Mouse (Mus musculus): Measurements from ENCODE around the gene Myl7. TPM values are rescaled to one million over a fixed set of nuclear protein-coding genes. Genes with fewer than 3 reads are reported as not detected.

The Myl7 gene
- total and polyA plus RNA-seq, 2 experiments from 2014 or later, result not detected

DNA sequence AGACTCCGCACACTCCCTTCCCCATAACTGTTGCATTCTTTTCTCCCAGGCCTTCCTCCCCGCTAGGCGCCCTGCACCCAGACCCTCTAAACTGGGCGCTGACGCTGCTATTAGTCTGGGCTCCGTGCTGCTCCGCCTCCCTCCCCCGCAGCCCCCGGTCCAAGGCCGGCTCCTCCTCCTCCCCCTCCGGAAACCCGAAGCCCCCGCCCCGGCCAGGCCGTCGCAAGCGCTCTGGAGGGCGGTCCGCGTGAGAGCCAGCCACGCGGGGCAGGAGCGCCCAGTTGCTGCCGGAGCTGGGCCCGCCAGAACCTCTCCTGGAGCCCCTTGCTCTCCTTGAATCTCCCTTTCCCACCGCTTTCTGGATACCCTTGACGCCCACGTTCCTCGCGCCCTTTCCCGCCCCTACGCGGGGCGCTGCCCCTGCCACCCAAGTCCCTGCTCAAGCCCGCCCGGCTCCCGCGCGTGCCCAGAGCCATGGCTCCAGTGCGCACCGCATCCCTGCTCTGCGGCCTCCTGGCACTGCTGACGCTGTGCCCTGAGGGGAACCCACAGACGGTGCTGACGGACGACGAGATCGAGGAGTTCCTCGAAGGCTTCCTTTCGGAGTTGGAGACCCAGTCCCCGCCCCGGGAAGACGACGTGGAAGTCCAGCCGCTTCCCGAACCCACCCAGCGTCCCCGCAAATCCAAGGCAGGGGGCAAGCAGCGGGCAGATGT is 36.7 kb downstream of the Myl7 start, which contains the start of gene Aebp1:
Gene Aebp1, plus strand, starts transcription at position 270 of the 716 bp plus-strand sequence.
- Histone ChIP-seq H3K4me2 (ENCODE audit: low read depth, low read length) (peak within 1 kb of the TSS; percentile 50), H3K9ac (replicated peaks; ENCODE audit: low read length) (peak within 1 kb of the TSS; percentile 37; the same call in 1 of the 2 replicates), H3K36me3 (ENCODE audit: insufficient read depth, low read length) (no peaks in the 10 kb centered on the region), H3K9me3 (ENCODE audit: low read length) (no peaks in the 10 kb centered on the region), H3K4me3 (ENCODE audit: low read length) (peak within 1 kb of the TSS; percentile 33), H3K27ac (no peak within 1 kb of the TSS), H3K4me1 (ENCODE audit: insufficient read depth, low read length) (0 out of 2 replicates have a peak, but pooled peaks cover 3% of the 10 kb centered on the region), H3K27me3 (ENCODE audit: insufficient read depth, low read length) (peaks cover 6% of the 10 kb centered on the region; the same call in 1 of the 2 replicates)
- WGBS, result 5% methylated on average over 58 of the region's 59 CpGs
- TF ChIP-seq CTCF (IDR thresholded peaks at IDR 0.05; ENCODE audit: low read depth), result no peak
- ATAC-seq (peak; percentile 55; the same call in 1 of the 2 replicates), DNase-seq (ENCODE audit: low spot score) (peak; percentile 11)

DNA sequence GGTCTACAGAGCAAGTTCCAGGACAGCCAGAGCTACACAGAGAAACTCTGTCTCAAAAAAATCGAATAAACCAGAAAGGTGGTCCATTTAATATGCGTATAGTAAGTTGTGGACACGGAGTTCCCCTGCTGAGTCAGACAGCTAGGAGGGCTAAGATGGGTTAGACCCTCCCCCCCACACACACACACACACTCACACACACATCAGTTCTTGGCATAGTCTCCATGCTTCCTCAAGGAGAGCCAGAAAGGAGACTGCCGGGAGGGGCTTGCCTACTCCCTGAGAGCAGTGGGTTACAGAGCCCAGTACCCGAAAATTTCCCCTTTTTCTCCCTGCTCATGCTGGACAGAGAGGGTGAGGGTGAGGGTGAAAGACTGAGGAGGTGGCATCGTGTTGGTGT is 37.9 kb downstream of the Myl7 start:
- 44% methylated on average over 6 of the region's 6 CpGs for WGBS

DNA sequence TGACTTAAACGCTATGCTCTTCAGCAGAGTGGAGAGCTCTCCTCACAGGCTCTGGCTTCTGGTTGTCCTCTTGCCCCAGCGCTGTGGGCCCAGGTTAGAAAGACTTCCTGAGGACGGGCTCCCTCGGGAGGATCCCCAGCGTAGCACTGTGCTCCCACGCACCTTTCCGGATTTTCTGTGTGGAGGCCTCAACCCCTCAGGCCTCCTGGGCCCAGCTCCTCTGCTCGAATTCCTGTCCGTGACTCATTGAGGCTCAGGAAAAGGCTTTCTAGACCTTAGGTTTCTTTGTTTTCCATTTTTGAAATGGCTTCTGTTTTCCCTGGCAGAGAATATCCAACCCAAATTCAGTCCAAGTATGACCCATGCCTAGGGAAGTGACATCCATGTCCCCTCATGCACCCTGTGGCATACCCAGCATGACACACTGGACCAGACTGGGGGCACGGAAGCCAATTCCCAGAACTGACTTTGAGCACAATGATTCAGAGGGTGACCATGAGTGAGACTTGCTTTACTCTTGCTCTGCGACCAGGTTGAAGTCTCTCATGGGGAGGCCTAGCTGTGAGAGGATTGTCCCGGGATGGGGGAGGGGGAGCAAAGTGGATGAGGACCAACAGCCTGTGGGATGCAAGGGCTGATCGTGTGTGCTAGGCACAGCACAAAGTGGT is 38.6 kb downstream of the Myl7 start:
- DNase-seq (ENCODE audit: low spot score), result no peak
- Histone ChIP-seq H3K9me3 (ENCODE audit: low read length) (no peaks in the 10 kb centered on the region), H3K27ac (no peak overlapping the region), H3K9ac (replicated peaks; ENCODE audit: low read length) (no peak overlapping the region), H3K4me2 (ENCODE audit: low read depth, low read length) (no peak overlapping the region), H3K4me1 (ENCODE audit: insufficient read depth, low read length) (peaks cover 9% of the 10 kb centered on the region; the same call in 1 of the 2 replicates), H3K27me3 (ENCODE audit: insufficient read depth, low read length) (peaks cover 6% of the 10 kb centered on the region; the same call in 1 of the 2 replicates), H3K4me3 (ENCODE audit: low read length) (no peak overlapping the region), H3K36me3 (ENCODE audit: insufficient read depth, low read length) (no peaks in the 10 kb centered on the region)
- 89% methylated on average over 13 of the region's 13 CpGs for WGBS
- ATAC-seq, result no peak
- no peak for TF ChIP-seq CTCF (IDR thresholded peaks at IDR 0.05; ENCODE audit: low read depth)

More for the DNA sequence above, 37.9 kb downstream of the Myl7 start:
- Histone ChIP-seq H3K27ac (no peak overlapping the region), H3K4me3 (ENCODE audit: low read length) (no peak overlapping the region), H3K9me3 (ENCODE audit: low read length) (no peaks in the 10 kb centered on the region), H3K9ac (replicated peaks; ENCODE audit: low read length) (no peak overlapping the region), H3K4me1 (ENCODE audit: insufficient read depth, low read length) (peaks cover 9% of the 10 kb centered on the region; the same call in 1 of the 2 replicates), H3K4me2 (ENCODE audit: low read depth, low read length) (no peak overlapping the region), H3K27me3 (ENCODE audit: insufficient read depth, low read length) (peaks cover 6% of the 10 kb centered on the region; the same call in 1 of the 2 replicates), H3K36me3 (ENCODE audit: insufficient read depth, low read length) (no peaks in the 10 kb centered on the region)
- TF ChIP-seq CTCF (IDR thresholded peaks at IDR 0.05; ENCODE audit: low read depth), result no peak
- ATAC-seq, result no peak
- DNase-seq (ENCODE audit: low spot score), result no peak

DNA sequence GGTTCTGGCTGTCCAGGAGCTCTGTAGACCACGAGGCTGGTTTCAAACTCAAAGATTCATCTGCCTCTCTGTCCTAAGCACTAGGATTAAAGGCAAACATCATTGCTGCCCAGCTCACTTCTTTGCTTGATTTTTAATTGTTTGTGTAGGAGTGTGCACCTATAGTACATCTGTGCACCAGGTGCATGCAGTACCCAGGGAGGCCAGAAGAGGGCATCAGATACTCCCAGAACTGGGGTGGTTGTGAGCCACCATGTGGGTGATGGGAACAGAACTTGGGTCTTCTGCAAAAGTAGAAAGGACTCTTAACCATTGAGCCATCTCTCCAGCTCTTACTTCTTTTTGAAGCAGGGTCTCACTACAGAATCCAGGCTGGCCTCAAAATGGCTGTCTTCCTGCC is 39.9 kb downstream of the Myl7 start:
- H3K4me1 ChIP-seq (ENCODE audit: insufficient read depth, low read length), result peaks cover 9% of the 10 kb centered on the region; the same call in 1 of the 2 replicates
- H3K4me2 ChIP-seq (ENCODE audit: low read depth, low read length), result no peak overlapping the region
- WGBS, result 74% methylated on average over 1 of the region's 1 CpGs
- peaks cover 6% of the 10 kb centered on the region; the same call in 1 of the 2 replicates for H3K27me3 ChIP-seq (ENCODE audit: insufficient read depth, low read length)
- H3K4me3 ChIP-seq (ENCODE audit: low read length), result no peak overlapping the region
- no peak for ATAC-seq
- no peak for DNase-seq (ENCODE audit: low spot score)
- TF ChIP-seq CTCF (IDR thresholded peaks at IDR 0.05; ENCODE audit: low read depth), result peak; percentile 27; the same call in 1 of the 2 replicates
- no peaks in the 10 kb centered on the region for H3K36me3 ChIP-seq (ENCODE audit: insufficient read depth, low read length)
- no peak overlapping the region for H3K9ac ChIP-seq (replicated peaks; ENCODE audit: low read length)
- H3K9me3 ChIP-seq (ENCODE audit: low read length), result no peaks in the 10 kb centered on the region
- H3K27ac ChIP-seq, result no peak overlapping the region

DNA sequence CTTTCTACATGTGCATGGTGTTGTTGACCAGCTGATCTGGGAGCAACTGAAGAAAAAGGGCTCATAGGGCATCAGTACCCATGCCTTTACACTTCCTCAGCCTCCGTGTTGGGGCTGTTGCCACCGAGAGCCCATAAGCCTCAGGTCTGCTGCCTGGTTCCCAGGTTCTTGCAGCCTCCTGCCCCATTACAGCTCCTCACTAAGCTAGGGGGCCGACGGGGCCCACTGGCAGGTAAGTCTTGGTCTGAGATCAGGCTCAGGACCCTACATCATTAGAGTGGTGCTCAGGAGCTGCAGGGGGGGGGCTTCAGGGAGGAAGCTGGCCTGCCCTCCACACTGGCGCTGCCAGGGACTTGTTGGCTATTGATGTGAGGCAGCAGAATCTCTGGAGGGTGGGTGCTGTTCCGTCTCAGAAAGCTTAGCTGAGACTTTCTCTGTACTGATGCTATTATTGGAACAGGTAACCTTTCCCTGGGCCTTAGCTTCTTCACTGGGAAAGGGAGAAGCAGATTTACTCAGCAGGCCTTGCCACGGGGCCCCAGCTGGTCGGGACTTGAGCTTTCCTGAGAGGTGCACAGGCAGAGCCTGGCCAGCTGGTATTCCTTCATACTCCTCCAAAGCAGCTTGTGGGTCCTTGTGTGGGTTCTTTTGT is 42.0 kb downstream of the Myl7 start:
- H3K9ac ChIP-seq (replicated peaks; ENCODE audit: low read length), result no peak overlapping the region
- 77% methylated on average over 8 of the region's 8 CpGs for WGBS
- no peak for TF ChIP-seq CTCF (IDR thresholded peaks at IDR 0.05; ENCODE audit: low read depth)

DNA sequence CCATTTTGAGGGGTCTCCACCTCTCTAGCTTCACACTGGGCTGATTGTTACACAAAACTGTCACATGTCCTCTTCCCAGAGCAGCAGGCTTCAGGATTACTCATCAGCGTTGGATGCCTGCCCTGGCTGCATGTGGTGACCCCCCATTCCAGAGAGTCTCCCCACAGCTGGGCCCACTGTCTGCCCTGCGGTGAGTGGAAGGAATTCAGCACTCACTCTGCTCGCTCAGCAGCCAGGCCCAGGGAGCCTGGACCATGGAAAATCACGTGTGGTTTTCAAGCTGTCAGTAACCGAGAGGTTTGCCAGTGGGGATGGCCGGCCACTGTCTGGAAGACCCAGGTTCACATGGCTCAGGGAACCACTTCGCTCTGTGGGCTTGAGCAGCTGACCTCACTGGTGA is 42.7 kb downstream of the Myl7 start:
- peak overlapping the region; percentile 33; the same call in 1 of the 2 replicates for H3K27ac ChIP-seq
- ATAC-seq, result peak; percentile 78
- no peaks in the 10 kb centered on the region for H3K9me3 ChIP-seq (ENCODE audit: low read length)
- peak; percentile 71 for DNase-seq (ENCODE audit: low spot score)
- WGBS, result 21% methylated on average over 7 of the region's 7 CpGs
- H3K4me2 ChIP-seq (ENCODE audit: low read depth, low read length), result no peak overlapping the region
- TF ChIP-seq CTCF (IDR thresholded peaks at IDR 0.05; ENCODE audit: low read depth), result no peak
- no peaks in the 10 kb centered on the region for H3K27me3 ChIP-seq (ENCODE audit: insufficient read depth, low read length)
- H3K4me3 ChIP-seq (ENCODE audit: low read length), result no peak overlapping the region
- no peak overlapping the region for H3K9ac ChIP-seq (replicated peaks; ENCODE audit: low read length)
- no peaks in the 10 kb centered on the region for H3K36me3 ChIP-seq (ENCODE audit: insufficient read depth, low read length)
- H3K4me1 ChIP-seq (ENCODE audit: insufficient read depth, low read length), result peaks cover 6% of the 10 kb centered on the region; the same call in 1 of the 2 replicates

More for the DNA sequence above, 42.0 kb downstream of the Myl7 start:
- no peaks in the 10 kb centered on the region for H3K9me3 ChIP-seq (ENCODE audit: low read length)
- H3K4me3 ChIP-seq (ENCODE audit: low read length), result no peak overlapping the region
- peaks cover 6% of the 10 kb centered on the region; the same call in 1 of the 2 replicates for H3K4me1 ChIP-seq (ENCODE audit: insufficient read depth, low read length)
- no peak for ATAC-seq
- no peak overlapping the region for H3K4me2 ChIP-seq (ENCODE audit: low read depth, low read length)
- H3K27ac ChIP-seq, result peak overlapping the region; percentile 33; the same call in 1 of the 2 replicates
- H3K27me3 ChIP-seq (ENCODE audit: insufficient read depth, low read length), result peaks cover 6% of the 10 kb centered on the region; the same call in 1 of the 2 replicates
- no peak for DNase-seq (ENCODE audit: low spot score)
- H3K36me3 ChIP-seq (ENCODE audit: insufficient read depth, low read length), result no peaks in the 10 kb centered on the region
